Mouse (Mus musculus): ENCODE measurements around the gene Arhgdia.

GRCm38 (mm10) chr11:120550810-120551440, 30.5 kb downstream of the Arhgdia start, which contains the start of gene Ppp1r27:
- no peak for TF ChIP-seq MAFK (IDR thresholded peaks at IDR 0.05; ENCODE audit: insufficient read depth, low read depth, low read length)
- TF ChIP-seq CHD2 (IDR thresholded peaks at IDR 0.05; ENCODE audit: low read depth, low read length) = no peak
- no peak for TF ChIP-seq HCFC1 (IDR thresholded peaks at IDR 0.05; ENCODE audit: borderline replicate concordance, insufficient read depth, low read length)
- no peak for TF ChIP-seq ZC3H11A (IDR thresholded peaks at IDR 0.05; ENCODE audit: borderline replicate concordance, low read depth, low read length)
- no peak for TF ChIP-seq ZNF384 (IDR thresholded peaks at IDR 0.05; ENCODE audit: low read depth, low read length)

Measured in ES-E14 (cell line).